Mouse (Mus musculus) cerebellum, adult 2 months (tissue): Measurements from ENCODE around the gene Sim1. TPM values are rescaled to one million over a fixed set of nuclear protein-coding genes. Genes with fewer than 3 reads are reported as not detected.

ENCODE experiments used
- DNase-seq, 2 experiments: peaks; one replicate each; pipeline ENCODE4 v3.0.0; 2021
- H3K27ac ChIP-seq: fragments of 200-500 bp; 2 replicates; pipeline ENCODE4 v1.5.1; 2012; ENCODE audit warnings: low read length, control low read depth, inconsistent platforms; ENCODE audit not compliant: insufficient read depth
- H3K27me3 ChIP-seq: fragments of 200-500 bp; 2 replicates; pipeline ENCODE4 v1.6.1; 2012; ENCODE audit warnings: inconsistent platforms, mild to moderate bottlenecking, low read length, moderate library complexity; ENCODE audit not compliant: control insufficient read depth, insufficient read depth
- H3K4me1 ChIP-seq: fragments of 200-500 bp; 2 replicates; pipeline ENCODE4 v1.6.1; 2011; ENCODE audit warnings: low read length; ENCODE audit not compliant: control insufficient read depth, insufficient read depth
- H3K4me3 ChIP-seq: fragments of 200-500 bp; replicated peaks from 2 replicates; pipeline ENCODE3; 2011; ENCODE audit warnings: mild to moderate bottlenecking, low read depth, low read length, control low read depth; ENCODE audit not compliant: insufficient read depth
- CTCF ChIP-seq: fragments of 200-500 bp; IDR thresholded peaks from 2 replicates; pipeline ENCODE4 v1.5.1; 2011; ENCODE audit warnings: low read depth, mild to moderate bottlenecking, control low read depth, low read length, moderate library complexity, borderline replicate concordance; ENCODE audit not compliant: insufficient read depth
- POLR2A ChIP-seq: fragments of 200-500 bp; IDR thresholded peaks from 2 replicates; pipeline ENCODE4 v1.6.1; 2011; ENCODE audit warnings: low read length, control low read depth, borderline replicate concordance; ENCODE audit not compliant: insufficient read depth
- whole genome bisulfite sequencing: fragments of 180-500 bp; shearing (Covaris S2); methylation state at CpG from one replicate; pipeline ENCODE4 v1.1.7; 2018; 5-methylcytosine and 5-hydroxymethylcytosine counted together
- polyA plus RNA-seq: library from polyadenylated mRNA; depleted of rRNA; stranded (reverse); fragments of >200 nt; gene quantifications from 2 replicates; pipeline ENCODE4 v1.2.3, GENCODE M21; 2012; rRNA removed

Gene Sim1
- not detected in 2 replicates for polyA plus RNA-seq

GRCm38 (mm10) chr10:50894170-50894991 lies at the start of gene Sim1:
TSS of gene Sim1 (plus strand) at chr10:50894754.
- TF ChIP-seq POLR2A (no peak), CTCF (no peak)
- H3K4me1 ChIP-seq = no peaks in the 10 kb centered on the region; the same call in 1 of the 2 replicates
- peak within 1 kb of the TSS; percentile 12 for H3K4me3 ChIP-seq
- 1% methylated on average over 62 of the region's 62 CpGs for WGBS
- peak; percentile 43 to 54 for DNase-seq
- no peak within 1 kb of the TSS for H3K27ac ChIP-seq
- peaks cover 16% of the 10 kb centered on the region; the same call in 1 of the 2 replicates for H3K27me3 ChIP-seq

DNA sequence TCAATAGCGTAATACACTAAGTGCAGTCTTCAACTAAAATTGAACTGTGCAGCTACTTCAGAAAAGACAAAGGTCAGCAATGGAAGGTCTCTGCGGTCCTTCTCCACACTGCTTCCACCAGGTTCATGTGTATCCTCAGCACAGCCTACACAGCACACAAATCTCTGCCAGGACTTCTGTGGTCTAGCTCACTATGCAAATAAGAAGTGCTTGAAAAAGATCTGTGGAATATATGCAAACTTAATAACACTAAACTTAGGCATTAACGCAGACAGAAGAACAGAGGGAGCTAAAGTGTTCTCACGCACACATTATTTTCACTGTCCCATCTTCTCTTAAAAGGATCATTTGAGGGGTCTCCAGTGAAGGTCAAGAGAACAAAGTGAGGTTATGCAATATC lies 26.4 kb upstream of the Sim1 start:
- H3K27me3 ChIP-seq = no peaks in the 10 kb centered on the region
- no peak for DNase-seq
- WGBS = 91% methylated on average over 4 of the region's 4 CpGs

DNA sequence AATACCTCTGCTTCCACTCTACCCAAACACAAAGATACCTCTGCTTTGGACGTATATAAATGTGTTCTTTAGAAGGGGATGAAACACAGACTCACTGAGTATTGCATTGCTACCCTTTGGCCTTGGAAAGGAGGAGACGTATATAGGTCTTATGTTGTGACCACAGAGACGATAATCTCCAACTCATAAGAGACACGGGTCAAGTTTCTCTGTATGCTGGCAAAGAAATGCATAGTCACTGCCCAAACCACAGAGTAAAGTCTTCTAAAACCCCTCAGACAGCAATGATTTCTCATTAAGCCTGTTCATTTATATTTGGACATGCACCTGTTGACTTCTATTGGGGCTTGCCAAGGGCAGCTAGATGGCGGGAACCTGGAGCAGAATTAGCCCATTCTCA lies 17.6 kb upstream of the Sim1 start:
- no peak overlapping the region for H3K27ac ChIP-seq
- 82% methylated on average over 5 of the region's 5 CpGs for WGBS
- H3K4me1 ChIP-seq = no peaks in the 10 kb centered on the region
- DNase-seq = no peak
- no peak overlapping the region for H3K4me3 ChIP-seq
- H3K27me3 ChIP-seq = no peaks in the 10 kb centered on the region
- no peak for TF ChIP-seq POLR2A

More for the DNA sequence above, 26.4 kb upstream of the Sim1 start:
- H3K4me3 ChIP-seq = no peak overlapping the region
- H3K4me1 ChIP-seq = no peaks in the 10 kb centered on the region
- TF ChIP-seq CTCF (no peak), POLR2A (no peak)
- no peak overlapping the region for H3K27ac ChIP-seq

GRCm38 (mm10) chr10:50881476-50882069 lies 13.0 kb upstream of the Sim1 start:
- TF ChIP-seq POLR2A (no peak), CTCF (peak; percentile 24; the same call in 1 of the 2 replicates)
- DNase-seq = no peak
- no peak overlapping the region for H3K4me3 ChIP-seq
- H3K27me3 ChIP-seq = no peaks in the 10 kb centered on the region
- no peak overlapping the region for H3K27ac ChIP-seq
- 19% methylated on average over 2 of the region's 2 CpGs for WGBS
- no peaks in the 10 kb centered on the region for H3K4me1 ChIP-seq

- 87% methylated on average over 2 of the region's 2 CpGs for WGBS
- no peak for DNase-seq
- TF ChIP-seq CTCF = no peak
- no peak for TF ChIP-seq POLR2A
- no peak overlapping the region for H3K27ac ChIP-seq
- H3K4me3 ChIP-seq = no peak overlapping the region
- no peaks in the 10 kb centered on the region for H3K4me1 ChIP-seq
- no peaks in the 10 kb centered on the region for H3K27me3 ChIP-seq
Observed at GRCm38 (mm10) chr10:50882366-50882765, 12.2 kb upstream of the Sim1 start.

GRCm38 (mm10) chr10:50886305-50886704 lies 8.2 kb upstream of the Sim1 start:
- WGBS = 31% methylated on average over 4 of the region's 4 CpGs
- no peak for DNase-seq
- no peaks in the 10 kb centered on the region for H3K4me1 ChIP-seq
- TF ChIP-seq POLR2A = no peak
- no peak for TF ChIP-seq CTCF
- no peak overlapping the region for H3K4me3 ChIP-seq
- H3K27me3 ChIP-seq = no peaks in the 10 kb centered on the region; the same call in 1 of the 2 replicates
- no peak overlapping the region for H3K27ac ChIP-seq

DNA sequence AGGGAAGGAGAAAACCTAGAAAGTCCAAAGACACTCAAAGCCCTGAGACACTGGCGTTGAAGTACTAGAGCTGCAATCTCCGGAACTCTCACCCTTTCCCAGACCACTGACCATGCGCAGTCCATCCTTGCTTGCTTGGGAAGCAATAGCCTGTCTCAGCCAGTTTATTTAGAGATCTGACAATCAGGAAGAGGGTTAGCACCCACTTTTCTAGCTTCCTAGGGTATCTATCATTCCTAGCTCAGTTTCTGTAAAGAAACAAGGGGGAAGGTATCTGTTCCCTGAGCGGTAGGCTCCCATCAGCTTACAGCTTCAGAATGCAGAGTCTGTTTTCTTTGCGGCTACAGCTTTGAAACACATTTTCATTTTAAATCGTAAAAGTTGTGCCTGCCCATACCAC lies 3.9 kb upstream of the Sim1 start:
- TF ChIP-seq POLR2A (no peak), CTCF (no peak)
- WGBS = 16% methylated on average over 6 of the region's 6 CpGs

More for the DNA sequence above, 3.9 kb upstream of the Sim1 start:
- Histone ChIP-seq H3K4me1 (no peaks in the 10 kb centered on the region; the same call in 1 of the 2 replicates), H3K4me3 (no peak overlapping the region), H3K27ac (no peak overlapping the region), H3K27me3 (peaks cover 7% of the 10 kb centered on the region; the same call in 1 of the 2 replicates)
- no peak for DNase-seq
